Mouse (Mus musculus) CD8-positive naive resting alpha-beta T cell, adult 2 months (primary cell): Measurements from ENCODE around the gene Hoxa13.

ENCODE experiments used
- DNase-seq, 2 experiments: peaks; one replicate each; pipeline ENCODE4 v3.0.0; 2022; ENCODE audit warnings: low read depth in 2 of 2, low spot score in 2 of 2

The Hoxa13 gene

DNA sequence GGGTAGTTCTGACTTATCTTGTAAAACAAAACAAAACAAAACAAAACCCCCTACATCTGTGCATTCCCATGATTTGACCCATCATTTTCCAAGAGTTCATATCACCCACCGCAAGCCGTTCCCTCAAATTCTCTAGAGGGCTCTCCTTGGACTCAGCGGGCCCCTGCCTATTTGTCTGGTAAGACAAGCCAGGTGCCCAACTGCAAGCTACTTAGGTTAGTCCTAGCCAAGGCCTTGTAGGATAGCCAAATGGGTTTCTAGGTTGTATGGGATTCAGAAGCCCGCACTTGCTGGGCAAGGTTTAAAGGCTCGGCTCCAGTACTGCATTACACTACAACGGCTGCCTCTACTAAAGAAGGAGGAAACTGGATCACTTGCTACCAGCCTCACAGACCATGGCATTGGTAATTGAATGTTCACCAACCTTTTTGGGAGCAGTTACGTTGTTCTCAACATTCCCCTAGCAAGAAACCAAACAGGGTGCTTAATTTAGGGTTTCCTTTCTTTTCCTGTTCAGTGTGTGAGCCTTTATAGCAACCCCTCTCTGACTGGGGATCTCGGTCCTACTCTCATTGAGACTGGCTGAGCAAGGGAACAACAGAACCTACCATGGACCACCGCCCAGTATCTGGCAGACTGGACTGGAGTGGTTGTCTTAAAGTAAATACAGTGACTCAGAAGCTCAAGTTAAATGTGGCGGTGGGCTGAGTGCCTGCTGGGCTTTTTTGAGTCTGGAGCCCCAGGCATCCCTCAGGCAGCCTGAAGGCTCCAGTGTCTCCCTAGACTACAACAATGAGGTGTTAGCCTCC, 23.1 kb downstream of the Hoxa13 start:
- no peak for DNase-seq

- no peak for DNase-seq
These were observed 23.9 kb downstream of the Hoxa13 start for GRCm38 (mm10) chr6:52236806-52237205.

GRCm38 (mm10) chr6:52235866-52236265, 24.8 kb downstream of the Hoxa13 start:
- DNase-seq = no peak

GRCm38 (mm10) chr6:52235267-52235666, 25.4 kb downstream of the Hoxa13 start:
- no peak for DNase-seq

GRCm38 (mm10) chr6:52234428-52235140, 26.1 kb downstream of the Hoxa13 start:
- DNase-seq = no peak

GRCm38 (mm10) chr6:52233546-52234427, 26.9 kb downstream of the Hoxa13 start:
- DNase-seq = no peak

GRCm38 (mm10) chr6:52232984-52233545, 27.6 kb downstream of the Hoxa13 start:
- DNase-seq = no peak

DNA sequence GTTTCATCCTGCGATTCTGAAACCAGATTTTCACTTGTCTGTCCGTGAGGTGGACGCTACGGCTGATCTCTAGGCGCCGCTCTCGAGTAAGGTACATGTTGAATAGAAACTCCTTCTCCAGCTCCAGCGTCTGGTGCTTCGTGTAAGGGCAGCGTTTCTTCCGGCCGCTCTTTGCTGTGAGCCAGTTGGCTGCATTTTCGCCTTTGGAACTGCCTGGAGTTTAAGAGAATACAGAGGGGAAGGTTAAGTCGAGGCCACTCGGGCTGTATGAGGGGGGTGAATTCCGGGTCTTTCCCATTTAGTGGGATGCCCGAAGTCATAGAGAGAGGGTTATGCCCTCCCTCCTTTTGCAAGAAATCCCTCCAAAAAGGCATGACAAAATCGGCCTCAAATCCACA, 28.1 kb downstream of the Hoxa13 start:
- no peak for DNase-seq

DNA sequence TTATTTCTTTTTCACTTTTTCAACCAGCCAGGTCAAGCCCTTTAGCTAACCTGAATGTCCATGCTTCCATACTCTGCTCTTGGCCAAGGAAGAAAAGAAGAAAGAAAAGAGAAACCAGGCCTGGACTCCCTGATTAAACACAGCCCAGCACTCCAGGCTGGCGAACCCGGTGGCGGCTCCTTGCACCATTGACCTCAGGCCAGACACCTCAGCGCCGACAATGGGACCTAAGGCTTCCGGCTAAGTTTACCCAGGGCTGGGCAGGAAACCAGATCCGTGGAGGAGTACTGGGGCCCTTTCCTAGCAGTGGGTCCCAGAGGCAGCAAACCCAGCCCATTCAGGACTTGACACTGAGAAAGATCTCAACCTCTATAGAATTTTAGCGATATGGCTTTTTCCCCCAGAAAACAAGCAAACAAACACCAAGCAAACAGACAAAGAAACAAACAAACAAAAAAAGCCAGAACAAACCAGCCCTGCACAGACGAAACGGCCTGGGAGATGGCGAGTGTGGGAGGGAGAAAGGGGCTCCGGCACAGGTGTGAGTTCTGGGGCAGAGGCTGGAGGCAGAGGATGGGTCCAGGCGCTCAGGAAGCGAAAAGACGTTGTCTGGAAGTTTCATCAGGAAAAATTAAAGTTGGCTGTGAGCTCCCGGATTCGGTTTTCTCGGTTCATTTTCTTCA, 28.7 kb downstream of the Hoxa13 start:
- no peak for DNase-seq

DNA sequence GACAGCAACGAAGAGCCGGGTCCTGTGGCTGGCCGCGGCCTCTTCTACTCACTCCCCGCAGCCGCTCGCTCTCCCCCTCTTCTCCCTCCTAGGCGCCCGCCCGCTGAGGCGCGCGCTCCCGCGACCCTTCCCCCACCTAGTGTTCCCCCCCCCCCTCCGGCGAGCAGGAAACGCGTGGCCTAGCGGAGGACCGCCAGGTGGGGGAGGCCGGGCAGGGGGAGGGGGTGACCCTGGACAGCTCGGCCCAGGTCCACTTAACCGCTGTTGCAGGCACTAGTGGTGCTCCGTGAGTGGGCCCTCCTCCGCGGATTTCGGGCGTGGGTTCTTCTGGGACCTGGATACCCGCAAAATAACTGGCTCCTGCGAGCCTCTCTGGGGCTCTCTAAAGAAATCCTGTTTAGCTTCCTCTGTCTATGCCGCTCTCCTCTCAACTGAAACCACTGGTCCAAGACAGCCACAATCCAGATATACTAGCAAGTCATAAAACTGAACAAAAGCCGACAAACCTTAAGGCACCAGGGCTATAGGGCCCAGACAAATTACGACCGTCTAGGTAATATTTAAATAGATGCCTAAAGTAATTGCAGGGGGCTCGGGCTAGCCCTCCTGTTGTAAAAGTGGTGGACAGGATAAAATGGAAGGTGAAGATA, 30.0 kb downstream of the Hoxa13 start, which contains the start of gene Hoxa9:
Hoxa9 (minus strand) TSS at position 574 of the 650 bp plus-strand sequence.
- no peak for DNase-seq

DNA sequence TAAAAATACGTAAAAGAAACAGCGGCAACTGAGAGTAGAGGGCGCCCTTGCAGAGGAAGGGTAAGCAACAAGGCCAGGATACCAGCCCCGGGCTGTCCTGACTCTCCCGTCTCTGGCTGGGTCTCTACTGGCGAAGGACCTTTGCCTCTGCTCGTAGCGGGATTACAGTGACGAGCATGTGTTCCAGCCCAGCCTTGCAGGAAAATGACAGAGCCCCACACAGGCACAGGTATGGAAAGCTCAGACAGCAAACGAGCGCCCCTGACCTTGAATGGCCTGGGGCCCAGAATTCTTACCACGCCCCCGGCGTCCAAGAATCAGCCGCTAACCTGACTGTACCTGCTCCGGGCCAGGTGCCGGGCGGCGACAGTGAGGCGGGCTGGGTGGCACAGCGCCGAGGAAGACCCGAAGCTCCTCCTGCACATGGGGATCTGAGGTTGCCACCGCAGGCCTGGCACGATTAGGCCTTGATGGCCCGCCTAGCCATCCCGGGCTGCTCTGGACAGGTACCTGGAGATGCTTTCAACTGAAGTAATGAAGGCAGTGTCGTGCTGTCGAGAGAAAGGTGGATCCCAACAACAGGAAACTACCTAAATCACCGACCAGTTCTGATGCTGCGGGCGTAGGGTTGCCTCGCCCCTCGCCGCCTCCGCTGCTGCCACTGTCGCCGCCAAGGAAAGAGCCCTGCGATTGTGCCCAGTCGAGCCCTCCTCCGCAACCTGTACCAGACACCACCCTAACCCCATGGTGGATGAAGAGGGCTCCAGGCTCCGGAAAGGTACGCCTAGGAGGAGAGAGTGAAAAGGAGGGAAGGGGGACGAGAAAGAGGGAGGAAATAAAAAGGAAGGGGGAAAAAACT, 30.9 kb downstream of the Hoxa13 start:
- DNase-seq = no peak

- no peak for DNase-seq
These were observed 31.9 kb downstream of the Hoxa13 start for GRCm38 (mm10) chr6:52228475-52229465.

DNA sequence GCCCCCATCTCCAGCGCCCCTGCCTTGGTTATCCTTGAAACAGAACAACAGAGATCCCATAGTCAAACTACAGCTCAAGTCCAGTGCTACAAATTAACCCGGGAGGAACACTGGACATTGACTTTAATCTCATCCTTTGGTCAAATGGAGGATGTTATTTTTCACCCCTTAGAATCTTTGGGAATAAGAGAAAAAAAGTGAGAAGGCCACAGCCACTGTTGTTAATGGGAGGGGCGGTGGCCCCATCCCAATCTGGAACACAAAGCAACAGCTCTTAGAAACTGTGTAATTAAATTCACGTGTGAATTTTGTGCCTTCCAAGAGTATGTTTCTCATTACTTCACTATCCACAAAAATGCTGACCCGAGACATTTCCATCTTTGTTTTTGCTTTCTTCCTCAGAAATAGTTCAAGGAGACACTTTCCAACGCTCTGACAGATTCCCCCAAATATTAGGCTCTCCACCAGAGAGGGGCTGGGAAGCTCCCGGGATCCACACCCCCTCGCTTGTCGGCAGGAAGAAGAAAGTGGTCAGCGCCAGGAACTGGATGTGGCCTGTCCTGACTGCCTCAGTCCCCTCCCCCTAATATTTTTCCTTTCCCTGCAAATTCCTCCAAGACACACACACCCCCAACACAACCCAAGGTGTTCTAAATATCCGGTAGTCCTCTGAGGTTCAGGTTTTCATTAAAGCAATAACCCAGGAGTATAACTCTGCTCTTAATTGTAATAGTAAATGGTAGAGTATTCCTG, 33.0 kb downstream of the Hoxa13 start:
- DNase-seq = no peak

GRCm38 (mm10) chr6:52226569-52227257, 34.0 kb downstream of the Hoxa13 start:
- no peak for DNase-seq

- no peak for DNase-seq
These were observed 34.8 kb downstream of the Hoxa13 start for GRCm38 (mm10) chr6:52225612-52226568.
